Mouse (Mus musculus): ENCODE measurements around the gene Pik3cb. TPM values are rescaled to one million over a fixed set of nuclear protein-coding genes. Genes with fewer than 3 reads are reported as not detected.

The Pik3cb gene
- polyA plus RNA-seq, 1 experiment, result 55.5 TPM

DNA sequence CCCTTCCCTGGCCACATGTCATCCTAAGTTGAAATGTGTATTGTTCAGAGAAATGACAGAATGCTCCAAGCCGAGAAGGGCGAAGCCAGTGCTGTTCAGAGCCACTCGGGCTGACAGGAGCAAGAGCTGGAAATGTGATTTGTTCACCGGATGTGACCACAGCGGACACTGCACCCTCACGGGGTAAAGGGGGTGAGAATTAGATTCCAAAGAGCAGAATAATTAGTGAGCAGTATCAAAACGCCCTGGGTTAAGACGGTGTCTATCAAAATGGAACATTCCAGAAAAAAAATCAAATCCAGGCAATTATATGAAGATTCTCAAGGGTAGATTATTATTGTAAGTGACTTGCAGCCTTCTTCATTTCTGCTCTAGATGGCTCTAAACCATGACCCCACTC is 106.3 kb downstream of the Pik3cb start:
- no peak overlapping the region for H3K4me3 ChIP-seq (ENCODE audit: low read depth, low read length)
- no peaks in the 10 kb centered on the region for H3K9me3 ChIP-seq (replicated peaks; ENCODE audit: control insufficient read depth, insufficient read depth, low read length, poor library complexity, severe bottlenecking)
- TF ChIP-seq POLR2A (IDR thresholded peaks at IDR 0.05; ENCODE audit: insufficient read depth, low read length) (no peak), EP300 (IDR thresholded peaks at IDR 0.05; ENCODE audit: insufficient read depth, low read depth, low read length) (no peak)
- H3K9ac ChIP-seq (ENCODE audit: low read depth, poor library complexity, severe bottlenecking), result no peak overlapping the region
- no peaks in the 10 kb centered on the region for H3K27me3 ChIP-seq (ENCODE audit: control insufficient read depth, insufficient read depth, low read length, poor library complexity, severe bottlenecking)
- no peaks in the 10 kb centered on the region for H3K4me1 ChIP-seq (ENCODE audit: control insufficient read depth, insufficient read depth, low read length)
- H3K27ac ChIP-seq (ENCODE audit: insufficient read depth, low read length), result no peak overlapping the region
- H3K36me3 ChIP-seq (ENCODE audit: control insufficient read depth, insufficient read depth, low read length, poor library complexity, severe bottlenecking), result peaks cover 5% of the 10 kb centered on the region

DNA sequence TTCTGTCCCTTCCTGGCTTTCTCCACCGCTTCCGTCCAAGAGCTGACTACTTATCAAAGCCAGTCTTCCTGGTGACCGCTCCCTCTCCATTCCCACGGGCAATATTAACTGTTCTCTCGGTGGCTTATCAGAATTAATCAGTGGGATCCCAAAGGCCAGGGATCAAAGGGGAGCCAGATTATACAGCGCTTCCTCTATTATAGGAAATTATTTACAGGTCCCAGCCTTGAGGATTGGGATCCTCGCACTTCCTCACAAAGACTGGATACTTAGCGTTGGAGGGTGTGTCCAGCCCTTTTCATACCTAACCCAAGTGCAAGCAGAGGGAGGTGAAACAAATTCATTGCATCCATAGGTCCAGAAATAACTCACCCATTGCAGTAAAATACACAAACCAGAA is 108.4 kb downstream of the Pik3cb start:
- H3K27ac ChIP-seq (ENCODE audit: insufficient read depth, low read length), result no peak overlapping the region
- H3K4me3 ChIP-seq (ENCODE audit: low read depth, low read length), result no peak overlapping the region
- H3K4me1 ChIP-seq (ENCODE audit: control insufficient read depth, insufficient read depth, low read length), result no peaks in the 10 kb centered on the region
- H3K9ac ChIP-seq (ENCODE audit: low read depth, poor library complexity, severe bottlenecking), result no peak overlapping the region
- H3K36me3 ChIP-seq (ENCODE audit: control insufficient read depth, insufficient read depth, low read length, poor library complexity, severe bottlenecking), result no peaks in the 10 kb centered on the region
- H3K9me3 ChIP-seq (replicated peaks; ENCODE audit: control insufficient read depth, insufficient read depth, low read length, poor library complexity, severe bottlenecking), result no peaks in the 10 kb centered on the region
- TF ChIP-seq POLR2A (IDR thresholded peaks at IDR 0.05; ENCODE audit: insufficient read depth, low read length) (no peak), EP300 (IDR thresholded peaks at IDR 0.05; ENCODE audit: insufficient read depth, low read depth, low read length) (no peak), CTCF (IDR thresholded peaks at IDR 0.05; ENCODE audit: low read depth, low read length) (no peak)
- no peaks in the 10 kb centered on the region for H3K27me3 ChIP-seq (ENCODE audit: control insufficient read depth, insufficient read depth, low read length, poor library complexity, severe bottlenecking)

- no peaks in the 10 kb centered on the region for H3K9me3 ChIP-seq (replicated peaks; ENCODE audit: control insufficient read depth, insufficient read depth, low read length, poor library complexity, severe bottlenecking)
- no peaks in the 10 kb centered on the region for H3K27me3 ChIP-seq (ENCODE audit: control insufficient read depth, insufficient read depth, low read length, poor library complexity, severe bottlenecking)
- H3K36me3 ChIP-seq (ENCODE audit: control insufficient read depth, insufficient read depth, low read length, poor library complexity, severe bottlenecking), result no peaks in the 10 kb centered on the region
- TF ChIP-seq CTCF (IDR thresholded peaks at IDR 0.05; ENCODE audit: low read depth, low read length), result no peak
- TF ChIP-seq EP300 (IDR thresholded peaks at IDR 0.05; ENCODE audit: insufficient read depth, low read depth, low read length), result no peak
- no peak for TF ChIP-seq POLR2A (IDR thresholded peaks at IDR 0.05; ENCODE audit: insufficient read depth, low read length)
- H3K9ac ChIP-seq (ENCODE audit: low read depth, poor library complexity, severe bottlenecking), result no peak overlapping the region
- no peak overlapping the region for H3K27ac ChIP-seq (ENCODE audit: insufficient read depth, low read length)
- no peak overlapping the region for H3K4me3 ChIP-seq (ENCODE audit: low read depth, low read length)
- H3K4me1 ChIP-seq (ENCODE audit: control insufficient read depth, insufficient read depth, low read length), result no peaks in the 10 kb centered on the region
These were observed 118.7 kb downstream of the Pik3cb start for GRCm38 (mm10) chr9:99021751-99022150.

GRCm38 (mm10) chr9:99021166-99021565 is 119.3 kb downstream of the Pik3cb start:
- Histone ChIP-seq H3K27ac (ENCODE audit: insufficient read depth, low read length) (no peak overlapping the region), H3K36me3 (ENCODE audit: control insufficient read depth, insufficient read depth, low read length, poor library complexity, severe bottlenecking) (no peaks in the 10 kb centered on the region), H3K9ac (ENCODE audit: low read depth, poor library complexity, severe bottlenecking) (no peak overlapping the region), H3K4me1 (ENCODE audit: control insufficient read depth, insufficient read depth, low read length) (no peaks in the 10 kb centered on the region), H3K9me3 (replicated peaks; ENCODE audit: control insufficient read depth, insufficient read depth, low read length, poor library complexity, severe bottlenecking) (no peaks in the 10 kb centered on the region), H3K4me3 (ENCODE audit: low read depth, low read length) (no peak overlapping the region), H3K27me3 (ENCODE audit: control insufficient read depth, insufficient read depth, low read length, poor library complexity, severe bottlenecking) (no peaks in the 10 kb centered on the region)
- TF ChIP-seq EP300 (IDR thresholded peaks at IDR 0.05; ENCODE audit: insufficient read depth, low read depth, low read length), result no peak
- TF ChIP-seq CTCF (IDR thresholded peaks at IDR 0.05; ENCODE audit: low read depth, low read length), result no peak
- TF ChIP-seq POLR2A (IDR thresholded peaks at IDR 0.05; ENCODE audit: insufficient read depth, low read length), result no peak

DNA sequence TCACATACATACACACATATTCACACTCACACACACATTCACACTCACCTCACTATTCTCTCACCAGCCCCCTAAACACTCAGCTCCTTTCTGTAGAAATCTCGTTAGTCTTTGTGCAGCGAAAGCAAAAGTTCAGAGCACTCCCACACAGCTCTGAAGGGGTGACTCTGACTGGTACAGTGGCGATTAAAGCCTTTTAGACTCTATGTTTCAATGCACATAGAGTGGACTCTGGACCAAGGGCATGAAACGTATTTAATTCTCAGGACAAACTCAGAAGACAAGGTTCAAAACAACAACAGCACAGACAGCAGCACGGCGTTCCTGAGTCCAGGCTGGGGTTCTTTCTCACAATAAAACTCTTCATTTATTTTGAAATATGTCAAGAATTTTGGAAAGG is 122.7 kb downstream of the Pik3cb start:
- no peak overlapping the region for H3K4me3 ChIP-seq (ENCODE audit: low read depth, low read length)
- H3K27me3 ChIP-seq (ENCODE audit: control insufficient read depth, insufficient read depth, low read length, poor library complexity, severe bottlenecking), result no peaks in the 10 kb centered on the region
- H3K9me3 ChIP-seq (replicated peaks; ENCODE audit: control insufficient read depth, insufficient read depth, low read length, poor library complexity, severe bottlenecking), result no peaks in the 10 kb centered on the region
- TF ChIP-seq CTCF (IDR thresholded peaks at IDR 0.05; ENCODE audit: low read depth, low read length), result no peak
- H3K9ac ChIP-seq (ENCODE audit: low read depth, poor library complexity, severe bottlenecking), result no peak overlapping the region
- no peaks in the 10 kb centered on the region for H3K4me1 ChIP-seq (ENCODE audit: control insufficient read depth, insufficient read depth, low read length)
- no peaks in the 10 kb centered on the region for H3K36me3 ChIP-seq (ENCODE audit: control insufficient read depth, insufficient read depth, low read length, poor library complexity, severe bottlenecking)
- H3K27ac ChIP-seq (ENCODE audit: insufficient read depth, low read length), result no peak overlapping the region

DNA sequence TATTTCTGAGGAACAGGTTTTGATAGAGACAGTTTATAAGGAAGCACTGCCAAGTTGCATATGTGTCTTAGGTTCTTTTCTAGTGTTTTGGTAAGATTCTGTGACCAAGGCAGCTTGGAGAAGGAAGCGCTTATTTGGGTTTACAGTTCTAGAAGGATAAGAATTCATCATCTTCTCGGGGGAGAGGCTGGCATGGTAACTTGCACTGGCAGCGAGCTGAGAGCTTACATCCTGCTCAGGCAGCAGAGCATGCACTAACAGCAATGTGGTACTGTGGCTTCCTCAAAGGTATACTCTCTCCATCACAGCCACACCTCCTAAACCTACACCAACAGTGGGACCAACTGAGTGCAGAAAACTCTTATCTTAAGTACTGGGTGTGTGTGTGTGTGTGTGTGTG is 123.7 kb downstream of the Pik3cb start:
- H3K4me3 ChIP-seq (ENCODE audit: low read depth, low read length), result no peak overlapping the region
- H3K27me3 ChIP-seq (ENCODE audit: control insufficient read depth, insufficient read depth, low read length, poor library complexity, severe bottlenecking), result no peaks in the 10 kb centered on the region
- TF ChIP-seq CTCF (IDR thresholded peaks at IDR 0.05; ENCODE audit: low read depth, low read length) (no peak), POLR2A (IDR thresholded peaks at IDR 0.05; ENCODE audit: insufficient read depth, low read length) (no peak), EP300 (IDR thresholded peaks at IDR 0.05; ENCODE audit: insufficient read depth, low read depth, low read length) (no peak)
- no peaks in the 10 kb centered on the region for H3K9me3 ChIP-seq (replicated peaks; ENCODE audit: control insufficient read depth, insufficient read depth, low read length, poor library complexity, severe bottlenecking)
- no peak overlapping the region for H3K9ac ChIP-seq (ENCODE audit: low read depth, poor library complexity, severe bottlenecking)
- no peak overlapping the region for H3K27ac ChIP-seq (ENCODE audit: insufficient read depth, low read length)
- no peaks in the 10 kb centered on the region for H3K36me3 ChIP-seq (ENCODE audit: control insufficient read depth, insufficient read depth, low read length, poor library complexity, severe bottlenecking)
- H3K4me1 ChIP-seq (ENCODE audit: control insufficient read depth, insufficient read depth, low read length), result no peaks in the 10 kb centered on the region
